In the genomic region with DNA sequence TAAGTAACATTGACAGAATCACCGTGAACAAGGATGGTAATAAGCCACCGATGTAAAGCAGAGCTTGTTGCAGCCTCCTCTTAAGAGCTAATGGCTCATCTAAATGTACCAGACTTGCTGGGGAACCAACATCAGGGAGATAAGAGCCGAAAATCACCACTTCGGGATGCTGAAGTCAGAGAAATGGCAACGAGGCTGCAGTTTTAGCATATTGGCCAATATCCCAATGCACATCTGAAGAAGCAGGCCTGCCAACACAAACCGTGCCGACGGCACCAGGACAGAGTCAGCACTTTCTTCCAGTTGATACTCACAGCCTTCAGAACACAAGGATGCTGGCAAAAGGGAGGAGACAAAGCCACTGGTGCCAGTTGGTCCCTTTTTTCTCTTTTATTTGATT, we compare ENCODE assay signal across 17 mouse cellular contexts.
DNase-seq lines count a peak whose midpoint lies in the region; ATAC-seq and TF ChIP-seq lines count a peak whose summit lies in the region.
"Had no signal": no experiment of that assay in that cellular context is flagged by ENCODE, and none has a peak within 500 bp of the region (broad histone marks: within the 10 kb centered on the region; RNA-seq: fewer than 3 reads in every experiment).

No protein-coding gene starts in this region.

- no peaks in the 10 kb centered on the region for H3K36me3 ChIP-seq in hindbrain, postnatal 0 days (ENCODE audit: insufficient read depth, low read length)
- H3K36me3 ChIP-seq in hindbrain, embryonic 12.5 days, result no peaks in the 10 kb centered on the region
- no peaks in the 10 kb centered on the region for H3K36me3 ChIP-seq in midbrain, postnatal 0 days (ENCODE audit: insufficient read depth, low read length)
- no peaks in the 10 kb centered on the region for H3K36me3 ChIP-seq in midbrain, embryonic 15.5 days (replicated peaks)
- H3K36me3 ChIP-seq: embryonic facial prominence, embryonic 13.5 days; stomach, embryonic 15.5 days had no signal

- DNase-seq in cerebellum, postnatal 14 days, result peak; percentile 40 to 50
- DNase-seq in cerebellum, adult 11-12 months, result no peak
- DNase-seq in hindbrain, postnatal 0 days (ENCODE audit: low spot score), result peak; percentile 58
- DNase-seq in midbrain, postnatal 0 days (ENCODE audit: low spot score), result peak; percentile 45
- DNase-seq in brain, embryonic 18.5 days (ENCODE audit: low read depth, low spot score), result peak; percentile 12
- DNase-seq in spleen, adult 12 weeks (ENCODE audit: low spot score), result no peak
- DNase-seq: adrenal gland, adult 8-10 months; gastrocnemius, postnatal 10 days; heart, postnatal 4 days; kidney, adult 9 months; lung, adult 18-20 months; thymus, adult 2 months had no signal

- no peak for TF ChIP-seq CTCF in hindbrain, postnatal 0 days (IDR thresholded peaks at IDR 0.05; ENCODE audit: low read depth)
- no peak for TF ChIP-seq CTCF in midbrain, postnatal 0 days (IDR thresholded peaks at IDR 0.05)

- no peak overlapping the region for H3K4me3 ChIP-seq in hindbrain, postnatal 0 days (ENCODE audit: low read length)
- H3K4me3 ChIP-seq in hindbrain, embryonic 12.5 days, result no peak overlapping the region
- H3K4me3 ChIP-seq in midbrain, postnatal 0 days (ENCODE audit: low read depth, low read length), result no peak overlapping the region
- no peak overlapping the region for H3K4me3 ChIP-seq in midbrain, embryonic 15.5 days
- H3K4me3 ChIP-seq: embryonic facial prominence, embryonic 13.5 days; stomach, embryonic 15.5 days had no signal

- no peaks in the 10 kb centered on the region for H3K4me1 ChIP-seq in hindbrain, postnatal 0 days (ENCODE audit: insufficient read depth, low read length)
- H3K4me1 ChIP-seq in hindbrain, embryonic 12.5 days, result no peaks in the 10 kb centered on the region
- no peaks in the 10 kb centered on the region for H3K4me1 ChIP-seq in midbrain, postnatal 0 days (ENCODE audit: insufficient read depth, low read length)
- H3K4me1 ChIP-seq in midbrain, embryonic 15.5 days, result no peaks in the 10 kb centered on the region
- H3K4me1 ChIP-seq: embryonic facial prominence, embryonic 13.5 days; stomach, embryonic 15.5 days had no signal

- no peaks in the 10 kb centered on the region for H3K27me3 ChIP-seq in hindbrain, postnatal 0 days (ENCODE audit: insufficient read depth, low read length)
- no peaks in the 10 kb centered on the region for H3K27me3 ChIP-seq in hindbrain, embryonic 12.5 days
- H3K27me3 ChIP-seq in midbrain, postnatal 0 days (ENCODE audit: insufficient read depth, low read length), result no peaks in the 10 kb centered on the region
- no peaks in the 10 kb centered on the region for H3K27me3 ChIP-seq in midbrain, embryonic 15.5 days (replicated peaks)
- H3K27me3 ChIP-seq: embryonic facial prominence, embryonic 13.5 days; stomach, embryonic 15.5 days had no signal

- no peak overlapping the region for H3K27ac ChIP-seq in hindbrain, postnatal 0 days
- no peak overlapping the region for H3K27ac ChIP-seq in hindbrain, embryonic 12.5 days
- no peak overlapping the region for H3K27ac ChIP-seq in midbrain, postnatal 0 days (ENCODE audit: low read depth, low read length)
- no peak overlapping the region for H3K27ac ChIP-seq in midbrain, embryonic 15.5 days
- H3K27ac ChIP-seq: embryonic facial prominence, embryonic 13.5 days; stomach, embryonic 15.5 days had no signal

- H3K9me3 ChIP-seq in hindbrain, postnatal 0 days (ENCODE audit: low read length), result no peaks in the 10 kb centered on the region
- H3K9me3 ChIP-seq in hindbrain, embryonic 12.5 days (replicated peaks), result no peaks in the 10 kb centered on the region
- H3K9me3 ChIP-seq in midbrain, postnatal 0 days (ENCODE audit: low read length), result no peaks in the 10 kb centered on the region
- H3K9me3 ChIP-seq in midbrain, embryonic 15.5 days, result no peaks in the 10 kb centered on the region
- H3K9me3 ChIP-seq: embryonic facial prominence, embryonic 13.5 days; stomach, embryonic 15.5 days had no signal

- no peak overlapping the region for H3K4me2 ChIP-seq in hindbrain, postnatal 0 days (ENCODE audit: low read depth, low read length)
- no peak overlapping the region for H3K4me2 ChIP-seq in hindbrain, embryonic 12.5 days (replicated peaks)
- H3K4me2 ChIP-seq in midbrain, postnatal 0 days (ENCODE audit: low read depth, low read length, poor library complexity, severe bottlenecking), result no peak overlapping the region
- H3K4me2 ChIP-seq in midbrain, embryonic 15.5 days, result no peak overlapping the region
- H3K4me2 ChIP-seq: embryonic facial prominence, embryonic 13.5 days; stomach, embryonic 15.5 days had no signal

- 51% methylated on average over 8 of the region's 8 CpGs for WGBS in hindbrain, postnatal 0 days
- WGBS in hindbrain, embryonic 12.5 days, result 90% methylated on average over 8 of the region's 8 CpGs
- 74% methylated on average over 8 of the region's 8 CpGs for WGBS in midbrain, postnatal 0 days
- 83% methylated on average over 8 of the region's 8 CpGs for WGBS in midbrain, embryonic 15.5 days

- no peak overlapping the region for H3K9ac ChIP-seq in hindbrain, postnatal 0 days (replicated peaks; ENCODE audit: low read length)
- H3K9ac ChIP-seq in hindbrain, embryonic 12.5 days, result no peak overlapping the region
- no peak overlapping the region for H3K9ac ChIP-seq in midbrain, postnatal 0 days (replicated peaks; ENCODE audit: low read length, poor library complexity, severe bottlenecking)
- H3K9ac ChIP-seq in midbrain, embryonic 15.5 days, result no peak overlapping the region
- H3K9ac ChIP-seq: embryonic facial prominence, embryonic 13.5 days; stomach, embryonic 15.5 days had no signal

- ATAC-seq in hindbrain, postnatal 0 days, result 0 out of 2 replicates have a peak, but pooled peaks have one; percentile 29
- no peak for ATAC-seq in hindbrain, embryonic 12.5 days (ENCODE audit: low FRiP score)
- no peak for ATAC-seq in midbrain, postnatal 0 days (ENCODE audit: low FRiP score)
- no peak for ATAC-seq in midbrain, embryonic 15.5 days (replicated peaks)
- ATAC-seq: inflammation-experienced regulatory T-cells, adult 6 months had no signal

Comparison
In these comparisons a context has a peak if more than half of its experiments do, and no peak if none do; other contexts are left out.
1. DNase-seq: peak in cerebellum, postnatal 14 days (2 of 2), hindbrain, postnatal 0 days (single experiment), midbrain, postnatal 0 days (single experiment) and brain, embryonic 18.5 days (single experiment); none in cerebellum, adult 11-12 months (single experiment) and spleen, adult 12 weeks (single experiment).